Mouse (Mus musculus): ENCODE results near the gene Arhgef18.

GRCm38 (mm10) chr8:3464309-3464708 lies 71.5 kb downstream of the Arhgef18 start:
- TF ChIP-seq CTCF (IDR thresholded peaks at IDR 0.05; ENCODE audit: extremely low read depth, insufficient read depth, insufficient read length, insufficient replicate concordance) (no peak), POLR2A (IDR thresholded peaks at IDR 0.05; ENCODE audit: low read depth, low read length) (no peak)

Data from spleen, adult 2 months (tissue).